Mouse (Mus musculus) cerebellum, postnatal 36 days (tissue): ENCODE data around the gene Igf1r.

Source experiments
- DNase-seq, 2 experiments: peaks; one replicate each; pipeline ENCODE4 v3.0.0; 2021 to 2022; ENCODE audit warnings: mixed read lengths in 2 of 2

Gene Igf1r

DNA sequence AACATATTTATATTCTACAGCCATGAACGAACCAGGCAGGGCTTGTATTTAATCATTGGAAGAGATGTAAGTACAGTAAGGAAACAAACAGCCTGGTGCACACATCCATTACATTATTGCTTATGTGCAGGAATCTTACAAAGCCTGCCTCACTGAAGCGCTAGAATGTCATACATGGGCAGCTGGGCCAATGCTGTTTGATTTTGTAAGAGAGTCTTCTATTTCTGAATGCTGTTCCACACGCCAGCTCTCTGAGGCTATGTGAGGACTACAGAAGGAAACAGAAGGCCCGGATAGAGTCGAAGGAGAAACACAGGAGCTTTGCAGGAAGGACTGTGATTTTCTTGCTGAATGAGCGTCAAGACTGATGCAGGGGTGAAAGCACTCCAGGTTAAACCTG, 136.2 kb downstream of the Igf1r start:
- DNase-seq: no peak

DNA sequence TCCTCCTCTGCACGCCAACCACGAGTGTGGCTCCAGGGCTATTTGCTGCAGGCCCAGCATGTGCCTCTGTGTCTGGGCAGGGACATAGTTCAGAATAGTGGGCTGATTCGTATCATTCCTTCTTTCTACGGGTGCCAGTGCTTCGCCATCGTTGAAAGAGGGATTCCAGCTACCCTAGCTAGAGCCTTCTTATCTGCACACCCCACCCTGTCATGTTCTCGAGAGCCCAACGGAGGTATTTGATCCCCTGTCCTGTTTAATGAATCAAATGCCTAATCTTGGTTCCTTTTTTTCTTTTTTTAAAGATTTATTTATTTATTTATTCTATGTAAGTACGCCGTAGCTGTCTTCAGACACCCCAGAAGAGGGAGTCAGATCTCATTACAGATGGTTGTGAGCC, 137.1 kb downstream of the Igf1r start:
- no peak for DNase-seq

DNA sequence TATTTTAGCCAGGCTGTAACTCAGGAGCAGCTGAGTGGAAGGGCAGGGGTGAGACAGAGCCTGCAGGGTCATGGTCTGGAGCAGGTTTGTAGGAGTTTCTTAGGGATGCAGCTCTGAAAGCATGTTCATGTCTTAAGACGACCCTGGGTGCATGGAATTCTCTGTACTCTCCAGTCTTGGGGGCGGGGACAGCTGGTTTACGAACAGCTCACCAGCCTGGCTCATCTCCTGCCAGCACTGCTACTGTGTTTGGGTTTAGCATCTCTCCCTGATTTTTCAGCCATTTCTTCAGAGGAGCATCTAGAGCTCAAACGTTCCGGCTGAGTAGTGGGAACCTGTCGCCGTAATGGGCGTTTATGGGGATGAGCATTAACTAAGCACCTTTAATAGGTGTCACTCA, 137.9 kb downstream of the Igf1r start:
- no peak for DNase-seq

DNA sequence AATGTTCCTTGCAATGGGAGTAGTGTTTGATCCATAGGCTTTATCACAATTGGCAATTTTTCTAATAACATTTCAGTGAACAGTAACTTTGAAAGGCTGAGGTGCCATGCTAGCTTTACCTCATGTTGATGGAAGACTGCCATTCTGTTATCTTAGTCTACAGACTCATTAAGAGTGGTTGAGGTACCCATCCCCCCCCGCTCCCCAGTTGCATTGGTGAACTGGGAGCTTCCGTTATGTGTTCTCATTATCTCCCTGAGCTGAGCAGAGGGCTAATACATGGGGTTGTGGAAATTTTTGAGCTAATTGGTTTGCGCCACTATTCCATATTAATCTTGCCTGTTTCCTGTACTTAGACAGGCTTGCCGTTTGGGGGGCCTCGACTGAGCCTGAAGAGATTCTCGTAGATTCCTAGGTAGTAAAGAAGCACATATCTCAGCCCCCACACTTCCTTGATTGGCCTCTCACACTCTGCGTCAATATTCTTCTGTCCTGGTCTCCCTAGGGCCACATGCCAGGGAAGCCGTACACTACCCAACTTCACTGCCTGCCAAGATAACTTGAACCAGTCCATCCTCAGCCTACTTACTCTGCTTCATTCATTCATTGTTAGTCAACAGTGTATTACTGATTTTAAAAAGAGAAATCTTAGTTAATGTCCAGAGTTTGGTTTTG, 139.8 kb downstream of the Igf1r start:
- DNase-seq: no peak

DNA sequence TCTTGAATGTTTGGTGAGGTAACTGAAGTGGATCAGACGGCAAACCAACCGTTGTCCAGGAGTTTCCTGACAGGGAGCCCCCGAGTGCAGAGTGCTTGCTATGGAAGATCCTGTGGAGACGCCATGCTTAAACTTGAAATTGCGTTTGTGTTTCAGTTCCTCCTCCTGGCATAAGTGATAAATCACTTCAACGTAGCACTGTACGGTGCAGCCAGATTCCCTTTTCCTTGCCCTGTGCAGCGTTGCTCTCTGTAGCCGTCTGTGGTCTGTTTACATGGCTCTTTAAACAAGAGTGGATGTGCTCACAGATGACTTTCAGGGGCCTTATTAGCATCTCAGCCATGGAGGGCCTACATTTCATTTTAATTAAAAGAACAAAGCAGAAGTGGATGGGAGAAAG, 141.2 kb downstream of the Igf1r start:
- no peak for DNase-seq

DNA sequence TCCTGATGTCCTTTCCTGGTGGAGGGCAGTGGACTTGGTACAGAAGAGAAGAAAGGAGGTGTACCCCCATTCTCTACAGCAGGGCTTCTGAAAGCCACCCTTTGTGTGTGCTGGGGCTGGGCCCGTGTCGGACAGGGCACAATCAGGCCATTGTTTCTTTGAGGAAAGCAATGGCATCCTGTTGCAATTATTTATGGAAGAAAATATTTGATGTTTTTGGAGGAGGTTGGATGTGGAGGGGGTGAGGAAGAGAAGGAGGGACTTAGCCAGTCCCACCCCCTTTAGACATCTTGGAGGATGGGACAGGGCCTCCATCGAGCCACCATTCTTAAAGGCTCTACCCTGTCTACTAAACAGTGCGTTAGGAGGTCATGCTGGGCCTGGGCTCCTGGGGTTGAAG, 142.9 kb downstream of the Igf1r start:
- DNase-seq: no peak

DNA sequence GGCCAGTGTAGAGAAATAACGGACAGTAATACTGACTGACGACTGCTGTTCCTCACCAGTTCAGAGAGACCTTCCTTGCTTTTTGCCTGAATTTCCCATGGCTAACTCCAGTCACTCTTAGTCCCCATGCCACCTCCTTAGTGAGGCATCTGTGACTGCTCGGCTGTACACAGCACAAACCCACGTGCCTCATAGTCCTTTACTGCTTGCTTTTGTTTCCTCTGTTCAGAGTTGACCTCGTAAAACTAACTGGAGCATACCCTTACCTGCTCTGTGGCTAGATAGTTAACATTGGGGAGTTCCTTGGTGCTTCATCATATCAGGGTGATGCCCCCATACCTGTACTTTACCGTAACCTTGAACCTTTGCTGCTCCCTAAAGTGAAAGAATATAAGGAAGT, 143.8 kb downstream of the Igf1r start:
- no peak for DNase-seq

DNA sequence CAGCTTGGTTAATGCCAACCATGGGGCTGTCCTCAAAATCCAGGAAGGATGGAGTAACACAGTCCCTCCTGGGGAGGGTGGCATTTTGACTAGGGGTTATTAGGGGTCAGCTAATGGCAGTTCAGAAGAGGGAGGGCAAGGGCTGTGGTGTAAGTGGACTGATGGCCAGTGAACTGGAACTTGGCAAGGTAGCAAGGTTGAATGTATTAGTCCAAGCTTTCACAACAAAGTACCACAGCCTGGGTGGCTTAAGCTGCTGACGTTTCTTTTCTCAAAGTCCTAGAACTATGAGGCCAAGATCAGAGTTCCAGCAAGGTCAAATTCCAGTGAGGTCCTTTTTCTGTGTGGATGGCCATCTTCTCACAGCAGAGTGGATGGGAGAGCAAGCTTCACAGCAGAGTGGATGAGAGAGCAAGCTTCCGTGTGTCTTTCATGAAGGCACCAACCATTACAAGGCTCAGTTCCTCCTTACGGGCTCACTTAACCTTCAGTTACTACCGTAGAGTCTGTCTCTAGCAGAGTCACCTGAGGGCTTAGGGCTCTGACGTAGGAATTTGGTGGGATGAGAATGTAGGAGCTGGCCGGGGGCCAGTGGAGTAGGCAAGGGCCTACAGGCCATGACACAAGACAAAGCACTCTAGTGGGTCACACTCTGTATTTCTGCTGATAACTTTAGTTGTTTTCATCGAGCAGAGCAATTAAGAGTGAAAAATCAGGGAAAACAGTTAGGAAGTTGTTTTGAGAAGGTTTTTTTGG, 144.6 kb downstream of the Igf1r start:
- no peak for DNase-seq

DNA sequence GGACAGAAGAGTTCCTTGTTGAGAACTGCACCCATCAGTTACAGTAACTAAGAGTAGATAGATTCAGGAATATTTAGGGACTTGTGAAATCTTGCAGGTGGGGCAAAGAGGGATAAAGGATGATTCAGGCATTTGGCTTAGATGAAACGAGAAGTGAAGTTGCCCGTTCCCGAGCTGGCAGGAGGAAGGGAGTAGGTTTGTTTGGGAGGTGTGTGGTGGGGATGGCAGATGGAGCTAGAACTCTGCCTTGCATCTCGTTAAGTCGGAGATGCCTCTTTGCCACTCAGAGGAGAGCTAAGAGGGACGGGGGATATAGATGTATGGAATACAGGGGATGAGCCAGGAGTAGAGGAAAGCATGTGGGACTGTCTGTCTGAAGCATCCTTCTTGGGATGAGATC, 145.5 kb downstream of the Igf1r start:
- DNase-seq: no peak

DNA sequence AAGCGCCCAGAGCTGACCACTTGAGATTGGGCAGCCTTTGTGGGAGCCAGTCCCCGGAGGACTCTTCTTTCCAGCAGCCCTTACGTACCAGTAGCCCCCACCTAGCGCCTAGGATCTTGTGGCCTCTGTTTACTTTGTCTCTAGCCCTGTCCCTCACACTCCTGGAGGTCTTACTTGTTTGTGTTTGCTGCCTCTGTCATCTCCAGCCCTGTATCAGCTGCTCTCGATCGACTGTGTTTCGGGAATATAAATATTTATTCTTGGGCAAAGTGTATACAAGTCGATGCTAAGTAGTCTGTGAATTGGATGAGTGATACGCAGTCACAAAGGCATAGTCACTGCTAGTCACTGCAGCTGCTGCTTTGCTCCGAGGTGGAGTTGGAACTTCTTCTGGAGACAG, 147.8 kb downstream of the Igf1r start:
- DNase-seq: no peak

DNA sequence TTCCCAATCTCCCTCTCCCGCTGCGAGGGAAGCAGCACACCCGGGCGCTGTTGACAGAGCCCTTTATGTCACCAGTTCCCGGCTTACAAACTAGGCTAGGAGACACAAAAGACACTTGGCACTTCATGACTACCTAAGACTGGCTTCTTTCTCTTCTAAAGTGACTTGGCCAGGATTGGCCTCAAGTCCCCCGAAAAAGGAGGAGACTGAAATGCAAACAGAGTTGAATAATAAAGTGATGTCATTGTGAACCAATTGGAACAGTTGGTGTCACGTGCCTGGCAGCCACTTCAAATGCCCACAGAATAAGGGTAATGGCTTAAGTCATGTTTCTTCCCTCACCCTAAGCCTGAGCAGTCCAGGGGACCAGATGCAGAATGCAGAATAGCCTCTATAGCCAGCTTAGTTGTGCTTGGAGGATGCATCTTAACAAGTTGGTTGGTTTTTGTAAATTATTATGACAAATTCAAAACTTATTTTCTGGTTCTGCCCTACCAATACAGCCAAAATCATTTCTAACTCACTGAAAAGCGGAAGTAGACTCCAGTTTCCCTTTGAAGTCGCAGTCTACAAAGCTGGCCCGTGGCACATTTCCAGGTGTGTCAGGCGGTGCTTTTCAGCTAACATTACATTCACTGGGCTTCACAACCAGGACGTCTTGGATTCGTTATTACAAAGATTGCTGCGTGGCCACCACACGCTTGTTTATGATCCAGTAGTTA, 150.0 kb downstream of the Igf1r start:
- DNase-seq: no peak

DNA sequence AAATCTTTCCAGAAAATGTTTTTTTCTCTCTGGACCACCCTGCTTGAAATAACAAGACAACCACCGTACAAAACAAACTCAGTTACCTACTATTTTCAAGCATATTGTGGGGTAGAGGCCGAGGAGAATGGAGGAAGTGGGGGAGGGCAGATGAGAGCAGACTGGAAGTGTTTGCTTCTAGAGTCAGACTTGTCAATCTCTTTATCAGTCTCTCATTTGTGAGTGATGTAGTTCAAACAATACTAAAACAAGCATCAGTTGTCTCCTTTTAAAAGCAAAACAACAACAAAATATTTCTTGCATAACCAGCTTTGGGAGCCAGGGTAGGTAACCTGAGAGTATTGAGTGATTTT, 150.5 kb downstream of the Igf1r start:
- DNase-seq: no peak

DNA sequence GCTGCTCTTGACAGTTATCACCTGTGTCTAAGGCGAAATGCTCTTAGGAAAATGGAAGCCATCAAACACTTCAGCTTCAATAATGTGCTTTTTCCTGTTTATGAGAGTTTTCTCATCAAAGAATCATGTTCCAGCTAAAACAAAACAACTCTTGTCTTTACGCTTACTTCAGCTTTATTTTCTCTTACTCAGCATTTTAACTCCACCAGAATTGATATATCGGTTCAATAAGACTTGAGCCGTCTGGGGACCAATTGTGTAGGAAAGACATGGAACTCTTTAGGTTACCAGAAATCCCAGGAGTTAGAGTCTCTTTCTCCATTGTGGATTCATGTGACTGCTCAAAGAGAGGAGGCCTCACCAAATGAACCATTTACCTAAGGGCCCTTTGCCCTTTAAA, 158.9 kb downstream of the Igf1r start:
- DNase-seq: no peak

DNA sequence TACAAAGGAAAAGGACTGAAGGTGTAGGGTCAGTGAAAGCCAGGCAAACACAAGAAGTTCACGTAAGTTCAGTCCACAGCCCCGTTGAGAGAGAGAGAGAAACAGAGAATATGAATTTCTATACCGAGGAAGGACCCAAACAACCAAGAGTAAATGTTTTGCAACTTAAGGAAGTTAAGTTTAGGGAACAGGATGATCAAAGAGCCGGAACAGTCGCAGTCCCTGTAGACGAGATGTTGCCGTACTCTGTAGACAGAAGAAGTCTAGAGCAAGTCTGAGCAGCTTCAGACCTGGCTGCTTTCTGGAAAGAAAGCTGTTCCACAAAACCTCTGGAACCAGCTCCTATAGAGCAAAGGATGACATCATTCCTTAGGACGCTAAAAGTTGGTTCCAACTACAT, 160.0 kb downstream of the Igf1r start:
- DNase-seq: no peak

DNA sequence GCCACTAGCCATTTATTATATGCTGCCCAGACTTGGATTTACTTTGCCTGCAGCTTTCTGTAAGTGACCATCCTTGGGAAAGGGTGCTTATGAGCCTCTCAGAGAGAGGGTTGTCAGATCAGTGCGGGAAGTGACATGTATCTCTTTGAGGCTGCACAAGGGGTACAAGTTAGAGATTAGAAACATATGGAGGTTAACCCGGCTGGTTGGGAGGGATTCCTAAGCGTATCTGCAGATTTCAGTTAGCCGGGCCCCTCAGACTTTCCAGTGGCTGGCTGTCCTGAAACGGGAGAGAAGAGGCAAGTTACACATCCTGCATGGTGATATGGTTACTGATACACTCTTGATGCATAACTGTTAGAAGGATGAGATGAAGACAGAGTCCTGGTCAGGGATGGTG, 161.7 kb downstream of the Igf1r start:
- DNase-seq: no peak

DNA sequence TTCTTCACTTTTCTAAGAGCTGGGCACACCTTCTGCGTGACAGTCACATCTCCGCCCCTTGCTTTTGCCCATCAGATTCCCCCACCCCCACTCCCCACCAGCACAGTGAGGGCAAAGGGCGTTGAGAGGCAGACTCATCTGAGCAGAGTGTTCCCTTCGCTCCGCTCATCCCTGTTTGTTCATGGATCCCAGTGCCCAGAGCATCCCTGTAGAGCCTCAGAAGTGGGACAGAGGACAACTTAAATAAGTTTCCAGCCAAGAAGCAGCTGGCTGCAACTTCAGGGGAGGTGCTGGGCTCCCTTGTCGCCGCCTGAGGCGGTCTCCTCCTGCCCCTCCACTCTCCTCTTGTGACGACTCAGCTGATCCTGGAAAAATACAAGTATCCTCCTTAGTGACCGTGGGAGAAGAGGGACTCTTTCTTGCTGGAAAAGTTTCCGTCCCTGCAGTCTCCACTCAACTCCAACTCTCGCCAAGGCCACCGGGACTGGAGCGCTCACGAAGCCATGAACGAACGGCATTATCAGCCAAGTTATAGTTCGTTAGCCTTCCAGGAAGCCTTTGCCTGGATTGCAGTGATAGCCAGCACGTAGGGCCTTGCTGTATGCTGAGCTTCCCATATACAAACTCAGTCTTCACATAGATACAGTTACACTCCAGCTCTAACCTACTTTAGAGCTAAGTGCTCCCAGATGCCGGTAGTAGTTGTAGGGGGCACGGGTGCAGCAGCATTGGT, 162.5 kb downstream of the Igf1r start:
- no peak for DNase-seq

DNA sequence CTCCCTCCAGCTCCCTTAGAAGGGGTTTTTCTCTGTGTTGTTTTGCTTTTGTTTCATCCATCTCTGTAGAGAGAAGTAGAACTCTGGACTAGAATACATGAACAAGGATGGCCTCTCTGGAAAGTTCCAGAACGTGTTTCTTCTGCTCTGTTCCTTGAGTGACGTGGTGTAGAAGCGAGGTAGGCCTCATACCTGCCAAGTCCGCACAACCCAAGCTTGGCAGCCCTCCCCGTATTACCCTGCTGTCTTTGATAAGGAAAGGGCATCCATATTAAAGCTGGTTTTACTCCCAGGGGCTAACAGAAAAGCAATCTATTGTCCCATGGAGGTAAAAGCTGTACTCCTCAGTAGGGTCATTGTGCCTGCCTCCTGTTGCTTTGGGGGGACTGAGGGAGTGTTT, 164.9 kb downstream of the Igf1r start:
- no peak for DNase-seq

DNA sequence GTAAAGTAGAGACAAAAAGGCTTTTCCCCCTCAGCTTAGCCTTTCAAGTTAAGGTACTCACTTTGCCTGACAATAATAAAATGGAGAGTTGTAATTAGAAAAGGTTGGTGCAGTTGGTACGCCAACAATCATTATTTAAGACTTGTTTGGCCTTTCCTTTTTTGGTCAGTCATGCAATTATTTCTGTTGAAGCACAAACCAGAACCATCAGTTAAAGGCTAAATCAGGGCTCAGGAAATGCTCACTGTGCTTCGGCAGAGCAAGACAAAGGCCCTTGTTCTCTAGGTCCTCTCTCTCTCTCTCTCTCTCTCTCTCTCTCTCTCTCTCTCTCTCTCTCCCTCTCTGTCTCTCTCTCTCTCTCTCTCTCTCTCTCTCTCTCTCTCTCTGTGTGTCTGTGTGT, 165.4 kb downstream of the Igf1r start:
- DNase-seq: no peak

DNA sequence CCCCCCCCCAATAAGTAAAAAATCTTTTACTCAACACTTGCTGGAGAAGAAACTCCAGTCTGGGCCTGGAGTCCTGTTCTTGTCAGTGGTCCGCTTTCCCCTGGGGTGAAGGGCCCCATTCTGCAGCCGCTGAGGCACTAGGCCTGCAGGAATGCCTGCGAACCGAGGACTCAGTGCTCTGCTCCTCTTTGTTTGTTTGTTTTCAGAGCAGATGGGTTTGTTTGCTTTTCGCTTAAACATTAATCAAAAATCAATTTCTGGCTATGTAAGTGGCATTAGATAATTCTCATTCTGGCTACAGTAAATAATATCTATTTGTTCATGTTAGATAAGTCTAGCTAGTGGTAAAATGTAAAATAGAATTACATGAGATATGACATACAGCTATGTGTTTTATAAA, 167.0 kb downstream of the Igf1r start:
- DNase-seq: no peak

DNA sequence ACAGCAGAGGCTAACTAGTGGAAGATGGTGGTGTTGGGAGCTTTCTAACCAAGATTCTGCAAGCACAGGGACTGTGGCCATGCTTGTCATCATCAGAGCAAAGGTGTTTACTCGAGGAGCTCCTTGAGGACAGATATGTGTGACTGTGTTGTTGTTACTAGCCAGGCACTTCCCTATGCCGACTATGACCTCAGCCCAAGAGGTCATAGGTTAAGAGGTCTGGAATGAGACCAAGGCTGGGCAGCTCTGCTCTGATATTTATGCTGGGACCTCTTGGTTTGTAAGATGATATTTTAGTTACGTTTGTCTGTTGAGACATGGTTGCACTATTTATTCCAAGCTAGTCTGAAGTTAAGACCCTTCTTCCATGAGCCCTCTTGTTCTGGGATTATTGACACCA, 169.8 kb downstream of the Igf1r start:
- no peak for DNase-seq

DNA sequence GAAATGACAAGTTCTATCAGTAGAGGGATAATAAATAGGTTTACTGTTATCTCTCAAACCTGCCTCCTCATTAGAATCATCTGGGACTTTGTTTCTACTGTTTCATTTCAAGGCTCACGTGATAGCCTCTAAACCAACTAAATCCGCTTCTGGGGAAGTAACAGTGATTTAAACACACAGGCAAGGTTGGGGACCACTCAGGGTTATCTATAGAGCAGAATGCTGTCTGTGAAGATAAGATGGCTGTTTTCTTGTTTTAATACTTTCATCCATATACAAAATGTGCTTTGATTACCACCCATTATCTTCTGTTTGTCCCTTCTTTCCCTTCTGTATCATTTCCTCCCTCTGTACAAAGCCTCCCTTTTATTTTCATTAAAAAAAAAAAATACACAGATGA, 172.7 kb downstream of the Igf1r start:
- DNase-seq: no peak

DNA sequence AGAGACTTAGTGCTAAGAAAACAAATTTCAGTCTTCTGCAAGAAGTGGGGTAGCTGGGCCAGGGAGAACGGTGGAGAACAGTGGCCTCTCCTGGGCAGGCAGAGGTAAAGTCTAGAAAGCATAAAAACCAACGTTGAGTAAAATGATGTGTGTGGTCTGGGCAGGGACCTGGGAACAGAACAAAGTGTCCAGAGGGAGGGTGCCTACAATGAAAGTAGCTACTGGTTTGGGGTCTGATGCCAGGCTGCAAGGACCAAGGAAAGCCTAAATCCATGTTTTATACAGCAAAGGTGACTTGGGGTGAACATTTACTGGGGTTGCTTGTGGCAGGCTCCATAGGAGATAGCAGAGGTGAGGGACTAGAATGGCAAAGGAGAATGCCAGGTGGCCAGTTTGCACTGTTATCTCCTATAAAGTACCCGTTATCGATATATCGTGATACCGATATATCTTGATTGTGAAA, 175.2 kb downstream of the Igf1r start:
- DNase-seq: peak; percentile 53 to 57

DNA sequence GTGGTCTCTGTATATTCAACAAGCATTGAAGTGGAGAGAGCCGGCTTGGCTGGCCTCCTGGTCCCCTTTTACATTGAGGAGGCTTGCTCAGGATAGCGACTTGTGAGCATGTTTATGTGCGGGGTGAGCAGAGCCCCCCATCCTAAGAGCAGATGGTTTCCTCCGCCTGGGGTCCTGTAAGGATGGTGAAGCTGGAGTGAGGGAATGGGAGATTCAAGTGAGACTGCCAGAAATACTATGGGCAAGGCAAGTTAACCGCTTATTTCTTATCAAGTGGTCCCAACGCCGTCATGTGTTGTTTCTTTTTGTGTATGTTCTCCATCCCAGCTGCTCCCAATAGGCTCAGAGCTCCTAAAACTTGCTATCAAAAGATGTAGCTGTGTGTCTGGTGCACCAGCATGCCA, 175.6 kb downstream of the Igf1r start:
- peak in 1 of 2 experiments; percentile 26 for DNase-seq
